Mouse (Mus musculus) ES-Bruce4 (cell line): Measurements from ENCODE around the gene Rgs12.

Experiments used
- CTCF ChIP-seq: IDR thresholded peaks from one replicate; pipeline ENCODE4 v1.8.1; 2011; ENCODE audit warnings: low read depth, low read length
- EP300 ChIP-seq: IDR thresholded peaks from 2 replicates; pipeline ENCODE4 v1.6.1; 2011; ENCODE audit warnings: low read depth, low read length; ENCODE audit not compliant: insufficient read depth

GRCm38 (mm10) chr5:34972471-34972870 is 23.2 kb downstream of the Rgs12 start:
- TF ChIP-seq CTCF (no peak), EP300 (no peak)
